Mouse (Mus musculus) megakaryocyte, embryonic 14.5 days (primary cell): ENCODE measurements around the gene Tspan12. TPM values are rescaled to one million over a fixed set of nuclear protein-coding genes. Genes with fewer than 3 reads are reported as not detected.
"Not testable (repeated sequence)": the region's sequence is repeated elsewhere in the genome, so short reads cannot be mapped to it uniquely, and the experiment has no call there.

ENCODE experiments used
- H3K27me3 ChIP-seq: replicated peaks from 2 replicates; pipeline ENCODE3; 2012; ENCODE audit warnings: inconsistent platforms
- H3K36me3 ChIP-seq: replicated peaks from 2 replicates; pipeline ENCODE3; 2012; ENCODE audit warnings: low read length, inconsistent platforms, mixed read lengths
- H3K4me1 ChIP-seq: 2 replicates; pipeline ENCODE4 v1.6.1; 2012; ENCODE audit warnings: inconsistent platforms
- H3K4me3 ChIP-seq: replicated peaks from 2 replicates; pipeline ENCODE3; 2012; ENCODE audit warnings: moderate library complexity, mild to moderate bottlenecking, inconsistent platforms
- H3K9me3 ChIP-seq: 2 replicates; pipeline ENCODE4 v1.6.1; 2012; ENCODE audit warnings: inconsistent platforms
- FLI1 ChIP-seq: IDR thresholded peaks from 2 replicates; pipeline ENCODE4 v1.6.1; 2012; ENCODE audit warnings: low read length, inconsistent platforms, mixed read lengths
- GATA1 ChIP-seq: IDR thresholded peaks from 3 replicates; pipeline ENCODE4 v1.6.1; 2012; ENCODE audit warnings: mixed read lengths, low read length, inconsistent platforms, borderline replicate concordance
- polyA plus RNA-seq: library from polyadenylated mRNA; stranded (reverse); fragments of >175 nt; gene quantifications from 2 replicates; pipeline ENCODE4 v1.2.3, GENCODE M21; 2012; ENCODE audit warnings: low replicate concordance; ENCODE audit not compliant: insufficient read depth

Gene Tspan12
- polyA plus RNA-seq, 1 experiment: not detected

GRCm38 (mm10) chr6:21803483-21804340, 48.6 kb downstream of the Tspan12 start:
- no peak for TF ChIP-seq GATA1
- TF ChIP-seq FLI1: no peak
- no peaks in the 10 kb centered on the region for H3K9me3 ChIP-seq
- no peaks in the 10 kb centered on the region for H3K4me1 ChIP-seq
- no peaks in the 10 kb centered on the region for H3K36me3 ChIP-seq
- no peaks in the 10 kb centered on the region for H3K27me3 ChIP-seq
- H3K4me3 ChIP-seq: no peak overlapping the region

GRCm38 (mm10) chr6:21798581-21798980, 53.7 kb downstream of the Tspan12 start:
- no peak for TF ChIP-seq GATA1
- no peak for TF ChIP-seq FLI1
- no peak overlapping the region for H3K4me3 ChIP-seq
- no peaks in the 10 kb centered on the region for H3K36me3 ChIP-seq

GRCm38 (mm10) chr6:21797087-21797486, 55.2 kb downstream of the Tspan12 start:
- H3K4me3 ChIP-seq: no peak overlapping the region
- no peaks in the 10 kb centered on the region for H3K27me3 ChIP-seq
- H3K36me3 ChIP-seq: no peaks in the 10 kb centered on the region
- no peaks in the 10 kb centered on the region for H3K4me1 ChIP-seq
- no peaks in the 10 kb centered on the region for H3K9me3 ChIP-seq
- TF ChIP-seq GATA1: no peak
- TF ChIP-seq FLI1: no peak

More at GRCm38 (mm10) chr6:21798581-21798980, 53.7 kb downstream of the Tspan12 start:
- Histone ChIP-seq H3K4me1 (no peaks in the 10 kb centered on the region), H3K27me3 (no peaks in the 10 kb centered on the region), H3K9me3 (no peaks in the 10 kb centered on the region)

- no peak for TF ChIP-seq GATA1
- TF ChIP-seq FLI1: no peak
- H3K4me3 ChIP-seq: no peak overlapping the region
- no peaks in the 10 kb centered on the region for H3K36me3 ChIP-seq
- H3K27me3 ChIP-seq: no peaks in the 10 kb centered on the region
- H3K4me1 ChIP-seq: no peaks in the 10 kb centered on the region
- no peaks in the 10 kb centered on the region for H3K9me3 ChIP-seq
These were observed 55.9 kb downstream of the Tspan12 start for GRCm38 (mm10) chr6:21796413-21796812.

GRCm38 (mm10) chr6:21795410-21795809, 56.9 kb downstream of the Tspan12 start:
- H3K27me3 ChIP-seq: no peaks in the 10 kb centered on the region

GRCm38 (mm10) chr6:21795072-21795407, 57.3 kb downstream of the Tspan12 start:
- no peak overlapping the region for H3K4me3 ChIP-seq
- H3K36me3 ChIP-seq: no peaks in the 10 kb centered on the region
- H3K27me3 ChIP-seq: no peaks in the 10 kb centered on the region
- H3K4me1 ChIP-seq: no peaks in the 10 kb centered on the region
- no peak for TF ChIP-seq FLI1
- no peak for TF ChIP-seq GATA1
- no peaks in the 10 kb centered on the region for H3K9me3 ChIP-seq

More at GRCm38 (mm10) chr6:21795410-21795809, 56.9 kb downstream of the Tspan12 start:
- Histone ChIP-seq H3K4me1 (no peaks in the 10 kb centered on the region), H3K9me3 (no peaks in the 10 kb centered on the region), H3K4me3 (no peak overlapping the region), H3K36me3 (no peaks in the 10 kb centered on the region)
- TF ChIP-seq FLI1: no peak
- no peak for TF ChIP-seq GATA1

- no peaks in the 10 kb centered on the region for H3K36me3 ChIP-seq
- no peaks in the 10 kb centered on the region for H3K4me1 ChIP-seq
- TF ChIP-seq FLI1: no peak
- no peak for TF ChIP-seq GATA1
- H3K9me3 ChIP-seq: no peaks in the 10 kb centered on the region
- H3K27me3 ChIP-seq: no peaks in the 10 kb centered on the region
- H3K4me3 ChIP-seq: no peak overlapping the region
These were observed 57.8 kb downstream of the Tspan12 start for GRCm38 (mm10) chr6:21794337-21795071.

- H3K4me1 ChIP-seq: no peaks in the 10 kb centered on the region
- no peak for TF ChIP-seq GATA1
- TF ChIP-seq FLI1: no peak
- no peaks in the 10 kb centered on the region for H3K36me3 ChIP-seq
- no peaks in the 10 kb centered on the region for H3K27me3 ChIP-seq
- no peak overlapping the region for H3K4me3 ChIP-seq
- H3K9me3 ChIP-seq: no peaks in the 10 kb centered on the region
These were observed 61.0 kb downstream of the Tspan12 start for GRCm38 (mm10) chr6:21791307-21791706.

- H3K27me3 ChIP-seq: no peaks in the 10 kb centered on the region
- no peaks in the 10 kb centered on the region for H3K36me3 ChIP-seq
- no peak overlapping the region for H3K4me3 ChIP-seq
- H3K9me3 ChIP-seq: no peaks in the 10 kb centered on the region
- no peaks in the 10 kb centered on the region for H3K4me1 ChIP-seq
- TF ChIP-seq FLI1: no peak
- no peak for TF ChIP-seq GATA1
These were observed 61.7 kb downstream of the Tspan12 start for GRCm38 (mm10) chr6:21790550-21791086.

GRCm38 (mm10) chr6:21790036-21790435, 62.3 kb downstream of the Tspan12 start:
- TF ChIP-seq GATA1 (no peak), FLI1 (no peak)
- no peaks in the 10 kb centered on the region for H3K9me3 ChIP-seq
- H3K27me3 ChIP-seq: no peaks in the 10 kb centered on the region
- no peak overlapping the region for H3K4me3 ChIP-seq
- no peaks in the 10 kb centered on the region for H3K4me1 ChIP-seq
- no peaks in the 10 kb centered on the region for H3K36me3 ChIP-seq

- H3K36me3 ChIP-seq, H3K4me1 ChIP-seq, H3K27me3 ChIP-seq, H3K4me3 ChIP-seq, H3K9me3 ChIP-seq: not testable (repeated sequence)
These were observed 62.7 kb downstream of the Tspan12 start for GRCm38 (mm10) chr6:21789582-21789981.
